Mouse (Mus musculus): Measurements from ENCODE around the gene Hexim1. TPM values are rescaled to one million over a fixed set of nuclear protein-coding genes. Genes with fewer than 3 reads are reported as not detected.

Gene Hexim1
- polyA plus RNA-seq, 1 experiment from 2014 or later = 4.1 TPM

GRCm38 (mm10) chr11:103120315-103120714 lies 4.3 kb downstream of the Hexim1 start:
- WGBS = 77% methylated on average over 5 of the region's 5 CpGs
- peaks cover 18% of the 10 kb centered on the region for H3K4me1 ChIP-seq (ENCODE audit: control insufficient read depth, insufficient read depth, low read length)
- no peak overlapping the region for H3K4me3 ChIP-seq (ENCODE audit: low read depth, low read length)
- no peak overlapping the region for H3K4me2 ChIP-seq (ENCODE audit: low read length)
- no peak overlapping the region for H3K9ac ChIP-seq (ENCODE audit: low read depth, low read length)
- no peaks in the 10 kb centered on the region for H3K36me3 ChIP-seq (ENCODE audit: control insufficient read depth, insufficient read depth, low read length)
- no peaks in the 10 kb centered on the region for H3K9me3 ChIP-seq (replicated peaks; ENCODE audit: control insufficient read depth, low read length, poor library complexity, severe bottlenecking)
- no peaks in the 10 kb centered on the region for H3K27me3 ChIP-seq (ENCODE audit: control insufficient read depth, insufficient read depth, low read depth, low read length)
- no peak overlapping the region for H3K27ac ChIP-seq (ENCODE audit: low read length)
- ATAC-seq = no peak

- Histone ChIP-seq H3K27me3 (ENCODE audit: control insufficient read depth, insufficient read depth, low read depth, low read length) (no peaks in the 10 kb centered on the region), H3K36me3 (ENCODE audit: control insufficient read depth, insufficient read depth, low read length) (no peaks in the 10 kb centered on the region), H3K27ac (ENCODE audit: low read length) (peak within 1 kb of the TSS; percentile 99), H3K9me3 (replicated peaks; ENCODE audit: control insufficient read depth, low read length, poor library complexity, severe bottlenecking) (no peaks in the 10 kb centered on the region), H3K4me2 (ENCODE audit: low read length) (peak within 1 kb of the TSS; percentile 80), H3K9ac (ENCODE audit: low read depth, low read length) (peak within 1 kb of the TSS; percentile 97), H3K4me3 (ENCODE audit: low read depth, low read length) (peak within 1 kb of the TSS; percentile 76), H3K4me1 (ENCODE audit: control insufficient read depth, insufficient read depth, low read length) (peaks cover 37% of the 10 kb centered on the region)
- 2% methylated on average over 39 of the region's 39 CpGs for WGBS
- ATAC-seq = peak; percentile 75
These were observed 15.9 kb downstream of the Hexim1 start, which contains the start of gene Hexim2 for GRCm38 (mm10) chr11:103131701-103132575. TSS of gene Hexim2 (plus strand) at chr11:103132429.

DNA sequence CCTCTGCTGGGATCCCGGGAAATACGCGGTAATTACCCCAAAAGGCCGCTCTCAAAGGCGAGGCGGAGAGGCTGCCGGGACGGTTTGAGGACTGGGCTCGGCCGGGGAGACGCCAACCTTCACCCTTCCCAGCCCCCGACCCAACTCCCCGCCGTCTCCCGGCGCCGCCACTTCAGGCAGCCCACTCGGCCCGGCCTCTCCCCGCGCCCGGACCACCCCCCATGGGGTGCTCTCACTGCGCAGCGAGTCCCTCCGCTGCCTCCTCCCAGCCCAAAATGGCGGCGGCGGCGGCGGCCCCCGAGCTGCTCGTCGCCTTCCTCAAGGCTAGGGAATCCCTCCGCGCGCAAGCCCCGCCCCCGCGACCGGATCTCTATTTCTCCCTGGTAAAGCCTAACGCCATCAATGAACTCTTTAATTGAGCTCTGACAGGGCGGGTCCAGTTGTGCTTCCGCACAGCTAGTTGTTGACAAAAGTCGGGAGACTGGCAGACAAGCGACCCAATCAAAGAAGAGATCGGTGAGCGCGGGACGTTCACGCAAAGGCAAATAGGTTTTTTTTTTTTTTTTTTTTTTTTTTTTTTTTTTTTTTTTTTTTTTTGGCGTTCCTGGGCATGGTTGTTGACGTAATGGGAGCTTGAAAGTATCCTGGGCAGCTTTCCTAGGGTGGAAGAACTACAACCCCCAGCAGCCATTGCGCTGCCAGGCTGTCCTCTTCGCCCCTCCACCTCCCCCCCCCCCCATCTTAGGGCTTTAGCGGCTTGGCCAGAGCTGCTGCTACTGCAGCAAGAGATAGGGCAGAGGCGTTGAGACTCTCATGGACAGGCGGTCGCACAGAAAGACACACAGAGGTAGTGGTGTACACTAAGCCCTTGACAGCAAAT lies 16.8 kb downstream of the Hexim1 start:
- Histone ChIP-seq H3K36me3 (ENCODE audit: control insufficient read depth, insufficient read depth, low read length) (no peaks in the 10 kb centered on the region), H3K9ac (ENCODE audit: low read depth, low read length) (peak overlapping the region; percentile 97), H3K4me2 (ENCODE audit: low read length) (peak overlapping the region; percentile 80), H3K27me3 (ENCODE audit: control insufficient read depth, insufficient read depth, low read depth, low read length) (no peaks in the 10 kb centered on the region), H3K27ac (ENCODE audit: low read length) (peak overlapping the region; percentile 99), H3K4me3 (ENCODE audit: low read depth, low read length) (peak overlapping the region; percentile 76), H3K9me3 (replicated peaks; ENCODE audit: control insufficient read depth, low read length, poor library complexity, severe bottlenecking) (no peaks in the 10 kb centered on the region), H3K4me1 (ENCODE audit: control insufficient read depth, insufficient read depth, low read length) (peaks cover 37% of the 10 kb centered on the region)
- under 1% methylated on average over 48 of the region's 58 CpGs for WGBS
- peak; percentile 94 for ATAC-seq

GRCm38 (mm10) chr11:103133456-103134185 lies 17.6 kb downstream of the Hexim1 start:
- ATAC-seq = peak; percentile 19; the same call in 1 of the 2 replicates
- 53% methylated on average over 6 of the region's 6 CpGs for WGBS
- Histone ChIP-seq H3K4me3 (ENCODE audit: low read depth, low read length) (peak overlapping the region; percentile 28), H3K27ac (ENCODE audit: low read length) (peak overlapping the region; percentile 87), H3K36me3 (ENCODE audit: control insufficient read depth, insufficient read depth, low read length) (peaks cover 2% of the 10 kb centered on the region; the same call in 1 of the 2 replicates), H3K27me3 (ENCODE audit: control insufficient read depth, insufficient read depth, low read depth, low read length) (no peaks in the 10 kb centered on the region), H3K9ac (ENCODE audit: low read depth, low read length) (peak overlapping the region; percentile 62), H3K4me1 (ENCODE audit: control insufficient read depth, insufficient read depth, low read length) (peaks cover 37% of the 10 kb centered on the region), H3K9me3 (replicated peaks; ENCODE audit: control insufficient read depth, low read length, poor library complexity, severe bottlenecking) (no peaks in the 10 kb centered on the region), H3K4me2 (ENCODE audit: low read length) (peak overlapping the region; percentile 59)

GRCm38 (mm10) chr11:103134221-103134620 lies 18.2 kb downstream of the Hexim1 start:
- Histone ChIP-seq H3K9ac (ENCODE audit: low read depth, low read length) (no peak overlapping the region), H3K4me2 (ENCODE audit: low read length) (peak overlapping the region; percentile 59), H3K27me3 (ENCODE audit: control insufficient read depth, insufficient read depth, low read depth, low read length) (no peaks in the 10 kb centered on the region), H3K4me3 (ENCODE audit: low read depth, low read length) (0 out of 2 replicates have a peak overlapping the region, but pooled peaks have one; percentile 1), H3K9me3 (replicated peaks; ENCODE audit: control insufficient read depth, low read length, poor library complexity, severe bottlenecking) (no peaks in the 10 kb centered on the region), H3K4me1 (ENCODE audit: control insufficient read depth, insufficient read depth, low read length) (peaks cover 37% of the 10 kb centered on the region), H3K36me3 (ENCODE audit: control insufficient read depth, insufficient read depth, low read length) (peaks cover 5% of the 10 kb centered on the region; the same call in 1 of the 2 replicates), H3K27ac (ENCODE audit: low read length) (peak overlapping the region; percentile 87; the same call in 1 of the 2 replicates)
- no peak for ATAC-seq
- 79% methylated on average over 3 of the region's 3 CpGs for WGBS

GRCm38 (mm10) chr11:103136039-103136577 lies 20.1 kb downstream of the Hexim1 start:
- H3K4me1 ChIP-seq (ENCODE audit: control insufficient read depth, insufficient read depth, low read length) = peaks cover 34% of the 10 kb centered on the region
- no peak overlapping the region for H3K27ac ChIP-seq (ENCODE audit: low read length)
- no peak for ATAC-seq
- H3K9ac ChIP-seq (ENCODE audit: low read depth, low read length) = no peak overlapping the region
- H3K27me3 ChIP-seq (ENCODE audit: control insufficient read depth, insufficient read depth, low read depth, low read length) = no peaks in the 10 kb centered on the region
- H3K4me3 ChIP-seq (ENCODE audit: low read depth, low read length) = no peak overlapping the region
- WGBS = 94% methylated on average over 8 of the region's 8 CpGs
- H3K36me3 ChIP-seq (ENCODE audit: control insufficient read depth, insufficient read depth, low read length) = peaks cover 5% of the 10 kb centered on the region; the same call in 1 of the 2 replicates
- H3K9me3 ChIP-seq (replicated peaks; ENCODE audit: control insufficient read depth, low read length, poor library complexity, severe bottlenecking) = no peaks in the 10 kb centered on the region
- no peak overlapping the region for H3K4me2 ChIP-seq (ENCODE audit: low read length)

DNA sequence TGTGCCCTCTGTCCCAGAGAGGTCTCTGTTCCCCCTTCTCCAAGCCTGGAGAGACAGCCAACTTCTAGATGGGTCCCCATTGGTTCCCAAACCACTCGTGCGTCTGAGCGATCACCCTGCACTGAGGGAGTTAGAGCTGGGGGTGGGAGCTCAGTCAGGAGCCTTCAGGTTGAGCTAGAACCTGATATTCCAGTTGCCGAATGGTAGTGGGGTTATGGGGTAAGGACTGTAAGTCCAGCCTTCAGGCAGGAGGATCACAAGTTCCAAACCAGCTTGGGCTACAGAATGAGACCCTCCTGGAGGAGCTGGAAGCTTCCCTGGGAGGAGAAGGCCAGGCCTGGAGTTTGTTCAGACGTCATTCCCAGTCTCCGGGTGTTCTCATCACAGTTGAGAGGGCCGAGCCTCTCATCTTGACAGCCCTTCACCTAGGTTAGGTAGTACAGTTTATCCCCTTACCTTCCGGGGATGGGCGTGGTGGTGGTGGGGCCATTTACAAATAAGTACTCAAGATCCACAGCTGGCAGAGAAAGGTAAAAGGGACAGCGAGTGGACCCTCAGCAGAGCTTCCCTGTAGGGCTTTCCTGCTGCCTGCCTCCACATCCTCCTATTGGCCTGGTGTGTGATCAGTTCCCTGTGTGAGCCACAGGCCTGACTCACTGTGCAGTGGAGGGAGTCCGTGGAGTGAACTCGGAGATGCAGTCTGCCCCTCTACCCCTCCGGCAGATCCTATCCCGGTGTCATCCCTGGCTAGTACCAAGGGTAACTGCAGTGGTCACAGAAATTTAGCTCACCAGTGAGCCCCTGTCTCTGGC lies 24.1 kb downstream of the Hexim1 start:
- 83% methylated on average over 14 of the region's 14 CpGs for WGBS
- Histone ChIP-seq H3K36me3 (ENCODE audit: control insufficient read depth, insufficient read depth, low read length) (peaks cover 5% of the 10 kb centered on the region; the same call in 1 of the 2 replicates), H3K4me3 (ENCODE audit: low read depth, low read length) (no peak overlapping the region), H3K4me1 (ENCODE audit: control insufficient read depth, insufficient read depth, low read length) (peaks cover 27% of the 10 kb centered on the region), H3K27ac (ENCODE audit: low read length) (no peak overlapping the region), H3K9ac (ENCODE audit: low read depth, low read length) (no peak overlapping the region), H3K9me3 (replicated peaks; ENCODE audit: control insufficient read depth, low read length, poor library complexity, severe bottlenecking) (no peaks in the 10 kb centered on the region), H3K4me2 (ENCODE audit: low read length) (no peak overlapping the region), H3K27me3 (ENCODE audit: control insufficient read depth, insufficient read depth, low read depth, low read length) (no peaks in the 10 kb centered on the region)
- no peak for ATAC-seq
